Mouse (Mus musculus) layer of hippocampus, adult 11-12 months (tissue): Measurements from ENCODE around the gene Flrt1.
A peak's percentile ranks its signal among the peaks of the same experiment; 100 is the strongest.
"Not testable (repeated sequence)": the region's sequence is repeated elsewhere in the genome, so short reads cannot be mapped to it uniquely, and the experiment has no call there.

Experiments
- DNase-seq: peaks from one replicate; pipeline ENCODE4 v3.0.0; 2022; ENCODE audit warnings: low spot score

Flrt1 gene

GRCm38 (mm10) chr19:7068136-7068535 is 37.4 kb downstream of the Flrt1 start:
- DNase-seq = peak; percentile 82

DNA sequence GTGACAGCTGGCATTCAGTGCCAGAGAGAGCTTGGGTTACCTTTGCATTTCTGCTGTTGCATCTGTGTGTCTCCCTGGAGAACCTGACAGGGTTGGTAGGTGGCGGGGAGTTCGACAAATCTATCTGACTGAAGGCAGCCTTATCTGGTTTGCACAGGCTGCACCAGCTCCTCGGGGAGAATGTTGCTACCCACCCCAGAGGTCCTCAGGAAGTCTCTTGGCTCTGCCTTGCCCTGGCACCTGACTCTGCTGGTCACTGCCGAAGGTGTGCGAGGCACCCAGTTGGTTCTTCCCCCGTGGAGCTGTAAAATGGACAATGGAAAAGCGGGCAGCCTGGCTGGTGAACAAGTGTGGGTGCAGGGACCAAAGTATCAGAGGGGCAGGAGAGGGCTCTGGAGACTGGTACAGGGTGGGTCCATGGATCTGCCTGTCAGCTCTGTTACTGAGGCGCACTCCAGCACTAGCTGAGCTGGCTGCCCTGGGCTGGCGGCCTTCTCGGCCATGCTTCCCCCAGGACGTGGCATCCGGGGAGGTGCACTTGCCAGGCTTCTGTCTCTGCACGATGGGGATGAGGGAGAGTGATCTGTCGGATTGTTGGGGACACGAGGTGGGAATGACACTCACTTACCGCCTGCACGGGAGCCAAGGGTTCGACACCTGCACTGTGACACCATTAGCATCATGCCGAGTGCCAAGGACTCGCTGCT is 38.0 kb downstream of the Flrt1 start:
- DNase-seq = no peak

DNA sequence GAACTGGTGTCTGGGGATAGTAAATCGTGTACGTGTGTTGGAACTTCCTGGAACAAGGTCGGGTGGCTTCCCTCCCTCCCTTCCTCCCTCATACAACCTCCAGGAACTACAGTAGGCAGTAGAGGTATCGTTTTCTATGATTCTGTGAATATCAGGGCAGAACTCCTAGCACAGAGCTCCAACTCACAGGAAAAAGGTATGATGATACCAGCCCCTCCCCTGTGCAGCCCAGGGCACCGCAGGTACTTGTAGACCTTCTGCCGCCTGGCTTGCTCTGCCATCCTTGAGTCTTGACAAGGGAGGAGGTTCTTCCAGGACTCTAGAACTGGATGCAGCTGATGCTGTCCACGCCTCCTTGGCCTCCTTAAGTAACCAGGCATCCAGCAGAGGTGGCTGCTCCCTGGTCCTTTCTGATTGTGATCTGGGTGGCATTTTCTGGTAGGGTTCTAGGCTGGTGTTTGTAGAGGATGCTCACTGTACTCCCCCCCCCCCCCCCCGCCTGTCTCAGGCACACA is 38.6 kb downstream of the Flrt1 start:
- DNase-seq = no peak

- DNase-seq = no peak
Measured at GRCm38 (mm10) chr19:7066034-7066827, 39.3 kb downstream of the Flrt1 start.

GRCm38 (mm10) chr19:7064571-7064970 is 41.0 kb downstream of the Flrt1 start:
- DNase-seq = peak; percentile 84

DNA sequence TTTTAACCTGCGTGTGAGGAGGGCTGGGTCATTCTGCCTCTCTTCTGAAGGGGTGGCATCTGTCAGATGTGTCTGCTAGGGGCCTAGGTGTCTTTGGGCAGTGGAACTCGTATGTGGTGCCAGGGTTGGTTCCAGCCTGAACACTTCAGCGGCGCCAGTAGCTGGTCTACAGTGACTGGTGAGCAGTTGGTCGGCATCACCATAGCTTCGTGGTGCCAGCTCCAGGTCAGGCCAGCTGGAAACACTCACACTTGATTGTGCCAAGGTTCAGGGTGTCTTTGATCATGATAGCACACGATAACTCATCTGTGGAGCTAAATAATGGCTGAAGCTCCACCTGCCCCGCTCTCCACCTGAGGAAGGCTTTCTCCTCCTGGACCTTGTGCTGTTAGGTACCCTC is 42.6 kb downstream of the Flrt1 start:
- DNase-seq = no peak

DNA sequence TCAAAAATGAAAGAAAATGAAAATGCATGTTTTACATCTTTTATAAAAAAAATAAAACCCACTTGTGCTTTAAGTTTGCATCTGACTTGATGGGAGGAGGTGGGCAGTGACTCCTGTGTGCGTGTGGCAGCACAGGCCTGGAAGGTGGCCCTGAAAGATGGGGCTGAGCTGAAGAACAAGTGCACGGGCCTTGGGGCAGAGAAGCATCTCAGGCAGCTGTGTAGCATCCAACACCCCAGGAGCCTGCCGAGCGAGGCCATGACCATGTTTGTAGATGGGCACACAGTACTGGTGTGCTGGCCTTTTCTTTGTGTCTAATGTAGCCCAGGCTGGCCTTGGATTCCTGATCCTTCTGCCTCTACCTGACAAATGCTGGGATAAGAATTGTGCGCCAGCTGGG is 43.4 kb downstream of the Flrt1 start:
- DNase-seq = no peak

- no peak for DNase-seq
Measured at GRCm38 (mm10) chr19:7058541-7058940, 47.0 kb downstream of the Flrt1 start.

DNA sequence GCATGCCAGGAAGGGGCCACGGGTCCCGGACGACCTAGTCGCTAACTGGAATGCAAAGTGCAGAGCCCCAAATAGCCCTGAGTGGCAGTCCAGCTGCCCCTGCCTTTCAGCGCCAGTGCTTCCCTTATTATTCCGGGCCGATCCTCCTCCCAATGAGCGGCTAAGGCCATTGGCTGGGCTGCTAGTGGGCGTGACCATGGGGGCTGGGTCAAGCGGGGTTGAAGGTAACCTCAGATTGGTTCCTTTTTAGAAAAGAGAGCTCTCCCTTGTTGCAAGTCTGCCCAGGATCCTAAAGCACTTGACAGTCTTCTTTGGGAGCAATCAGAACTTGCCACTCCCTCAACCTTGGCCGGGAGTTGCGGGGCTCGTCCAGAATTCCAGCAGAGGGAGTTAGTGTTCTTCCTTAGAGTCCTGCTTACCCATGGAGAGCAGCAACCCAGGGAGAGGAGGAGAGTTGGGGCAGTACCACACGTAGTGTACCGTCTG is 47.8 kb downstream of the Flrt1 start:
- DNase-seq = peak; percentile 77

- DNase-seq = peak; percentile 62
Measured at GRCm38 (mm10) chr19:7057126-7057721, 48.3 kb downstream of the Flrt1 start.

DNA sequence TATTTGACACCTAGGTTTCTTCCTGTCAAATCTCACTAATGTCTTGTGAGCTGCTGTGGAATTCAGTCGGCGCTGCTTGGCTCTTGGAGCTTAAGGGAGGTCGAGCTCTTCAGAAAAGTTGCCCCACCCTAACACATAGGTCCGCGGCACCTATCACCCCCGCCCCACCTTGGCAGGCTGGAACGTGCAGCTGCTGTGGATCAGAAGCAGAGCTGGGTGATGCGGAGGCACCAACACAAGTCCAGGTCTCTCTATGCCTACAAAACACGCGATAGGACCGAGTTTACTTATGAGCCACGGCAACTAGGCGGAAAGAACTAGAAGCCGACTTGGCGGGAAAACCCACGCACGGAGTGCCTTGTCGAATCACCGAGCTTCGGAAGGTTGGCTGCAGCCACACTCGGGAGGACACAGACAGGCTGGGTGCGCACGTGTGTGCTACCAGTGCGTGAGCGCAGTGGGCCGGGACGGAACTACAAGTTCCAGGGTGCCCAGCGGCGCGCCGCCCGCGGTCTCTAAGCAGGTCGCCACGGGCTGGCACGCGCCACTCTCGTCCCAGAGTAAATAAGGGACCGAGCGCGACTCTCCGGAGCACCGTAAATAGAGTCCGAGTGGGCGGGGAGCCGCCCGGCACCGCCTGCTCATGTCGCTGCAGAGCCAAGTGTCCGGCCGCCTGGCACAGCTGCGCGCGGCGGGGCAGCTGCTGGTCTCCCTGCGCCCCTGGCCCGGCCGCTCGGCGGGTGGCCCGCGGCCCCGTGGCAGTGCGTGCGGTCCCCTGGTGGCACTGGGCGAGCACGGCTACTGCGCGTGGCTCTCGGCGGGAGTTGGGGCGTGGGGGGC is 49.1 kb downstream of the Flrt1 start, which contains the start of gene Macrod1:
Gene Macrod1 (plus strand): TSS at position 563 of the 840 bp plus-strand sequence.
- DNase-seq = peak; percentile 86

GRCm38 (mm10) chr19:7055173-7055572 is 50.4 kb downstream of the Flrt1 start:
- DNase-seq = no peak

DNA sequence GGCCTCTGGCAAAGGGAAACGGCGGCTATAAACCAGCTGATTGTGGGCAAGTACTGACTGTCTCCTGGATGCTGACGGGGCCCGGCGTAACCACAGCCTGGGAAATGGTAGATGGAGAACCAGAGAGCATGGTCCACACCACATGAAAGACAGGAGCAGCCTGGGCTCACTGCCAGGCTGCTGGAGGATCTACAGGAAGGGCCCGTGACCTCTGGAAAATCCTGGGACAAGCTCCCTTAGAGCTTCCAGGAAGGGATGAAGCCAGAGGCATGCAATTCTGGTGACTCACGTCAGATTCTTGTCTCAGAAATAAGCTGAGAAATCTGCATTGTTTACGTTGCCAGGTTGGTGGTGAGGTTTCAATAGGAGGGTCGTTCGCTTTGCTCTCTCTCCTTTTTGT is 50.8 kb downstream of the Flrt1 start:
- no peak for DNase-seq

- not testable (repeated sequence) for DNase-seq
Measured at GRCm38 (mm10) chr19:7053382-7053781, 52.1 kb downstream of the Flrt1 start.

DNA sequence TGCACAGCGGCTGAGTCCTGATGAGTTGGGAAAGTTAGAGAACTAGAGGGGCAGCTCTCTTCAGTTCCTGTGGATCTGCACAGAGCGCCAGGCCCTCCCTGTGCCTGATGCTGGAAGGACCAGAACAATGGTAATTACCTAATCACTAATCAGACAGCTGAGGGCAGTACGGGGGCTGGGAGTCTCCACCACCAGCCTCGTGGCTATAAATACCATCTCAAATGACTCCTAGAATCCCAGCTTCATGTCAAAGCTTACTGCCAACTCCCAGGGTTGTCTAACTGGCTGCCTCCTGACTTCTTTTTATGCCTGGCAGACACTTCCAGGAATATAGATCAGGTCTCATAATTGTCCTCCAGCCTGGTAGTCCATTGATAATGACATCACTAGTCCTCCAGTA is 60.8 kb downstream of the Flrt1 start:
- no peak for DNase-seq

- DNase-seq = no peak
Measured at GRCm38 (mm10) chr19:7044279-7044678, 61.2 kb downstream of the Flrt1 start.
